Mouse (Mus musculus) ES-Bruce4 (cell line): ENCODE data around the gene Ube2e1.

Experiments used
- CTCF ChIP-seq: IDR thresholded peaks from one replicate; pipeline ENCODE4 v1.8.1; 2011; ENCODE audit warnings: low read depth, low read length
- EP300 ChIP-seq: IDR thresholded peaks from 2 replicates; pipeline ENCODE4 v1.6.1; 2011; ENCODE audit warnings: low read depth, low read length; ENCODE audit not compliant: insufficient read depth
- POLR2A ChIP-seq: IDR thresholded peaks from one replicate; pipeline ENCODE4 v1.8.1; 2011; ENCODE audit warnings: low read length; ENCODE audit not compliant: insufficient read depth

DNA sequence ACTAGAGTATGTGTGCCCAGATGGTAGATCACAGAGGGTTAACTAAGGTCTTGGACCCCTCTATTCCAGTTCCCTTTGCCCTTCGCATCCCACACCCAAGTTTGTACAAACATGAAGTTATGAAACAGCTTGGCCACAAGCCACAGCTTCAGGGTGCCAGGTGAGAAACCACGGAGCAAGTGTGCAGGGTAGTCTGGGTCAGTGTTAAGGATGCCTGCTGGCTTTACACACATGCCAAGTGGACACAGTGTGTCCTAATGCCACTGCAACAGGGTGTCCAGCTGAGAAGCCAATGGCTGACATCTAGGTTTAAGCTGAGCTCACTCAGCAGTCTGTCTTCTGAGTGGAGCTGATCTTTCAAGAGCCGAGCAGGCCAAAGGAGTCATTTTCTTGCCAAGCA lies 44.5 kb upstream of the Ube2e1 start:
- TF ChIP-seq EP300, result no peak
- TF ChIP-seq CTCF, result no peak
- TF ChIP-seq POLR2A, result no peak
